Mouse (Mus musculus): Measurements from ENCODE around the gene Lck. TPM values are rescaled to one million over a fixed set of nuclear protein-coding genes. Genes with fewer than 3 reads are reported as not detected.
"Not testable (repeated sequence)": the region's sequence is repeated elsewhere in the genome, so short reads cannot be mapped to it uniquely, and the experiment has no call there.

The Lck gene
- total and polyA plus RNA-seq, 3 experiments: 2.7 to 6.9 TPM; not detected in 1

DNA sequence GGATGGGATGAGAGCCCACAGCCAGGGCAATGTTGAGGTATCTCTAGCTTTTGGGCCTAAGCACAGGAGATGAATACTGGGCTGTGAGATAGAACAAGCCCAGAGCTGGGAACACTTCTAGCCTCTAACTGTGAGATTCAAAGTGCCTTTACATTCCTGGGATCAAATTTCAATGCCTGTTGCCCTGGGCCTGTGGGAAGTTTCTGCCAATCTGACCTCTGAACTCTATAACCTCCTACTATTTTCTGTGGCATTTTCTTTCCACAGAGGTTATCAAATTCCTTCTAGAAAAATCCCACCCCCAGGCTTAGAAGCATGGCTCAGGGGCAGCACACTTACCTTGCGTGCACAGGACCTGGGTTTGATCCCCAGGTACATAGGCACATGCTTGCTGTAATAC is 23.1 kb downstream of the Lck start:
- Histone ChIP-seq H3K9me3 (replicated peaks; ENCODE audit: insufficient read depth, low read length) (no peaks in the 10 kb centered on the region), H3K9ac (ENCODE audit: control insufficient read depth, low read depth, low read length, poor library complexity, severe bottlenecking) (no peak overlapping the region), H3K4me1 (ENCODE audit: control insufficient read depth in 1 of 2, insufficient read depth in 2 of 2, low read length in 2 of 2) (peaks cover 8 to 18% of the 10 kb centered on the region in 2 experiments), H3K4me3 (ENCODE audit: control insufficient read depth in 1 of 2, insufficient read depth in 1 of 2, low read depth in 2 of 2, low read length in 2 of 2) (no peak overlapping the region), H3K27me3 (ENCODE audit: control insufficient read depth in 1 of 2, insufficient read depth in 2 of 2, low read length in 2 of 2) (no peaks in the 10 kb centered on the region), H3K27ac (ENCODE audit: control insufficient read depth, low read depth, low read length) (no peak overlapping the region), H3K79me2 (ENCODE audit: control insufficient read depth, insufficient read depth, low read length, poor library complexity) (no peaks in the 10 kb centered on the region), H3K36me3 (ENCODE audit: control insufficient read depth in 1 of 2, insufficient read depth in 2 of 2, low read length in 2 of 2) (peaks cover 0 to 19% of the 10 kb centered on the region in 2 experiments; a peak in 2 of 4 replicates)
- no peak for DNase-seq (ENCODE audit: low read depth, low spot score)
- TF ChIP-seq POLR2A (IDR thresholded peaks at IDR 0.05; ENCODE audit: control insufficient read depth in 1 of 2, insufficient read depth in 1 of 2, low read depth in 1 of 2, low read length in 2 of 2, poor library complexity in 1 of 2) (no peak), POLR2AphosphoS2 (IDR thresholded peaks at IDR 0.05; ENCODE audit: low read length) (no peak), JUND (IDR thresholded peaks at IDR 0.05; ENCODE audit: low read depth, low read length) (no peak)

DNA sequence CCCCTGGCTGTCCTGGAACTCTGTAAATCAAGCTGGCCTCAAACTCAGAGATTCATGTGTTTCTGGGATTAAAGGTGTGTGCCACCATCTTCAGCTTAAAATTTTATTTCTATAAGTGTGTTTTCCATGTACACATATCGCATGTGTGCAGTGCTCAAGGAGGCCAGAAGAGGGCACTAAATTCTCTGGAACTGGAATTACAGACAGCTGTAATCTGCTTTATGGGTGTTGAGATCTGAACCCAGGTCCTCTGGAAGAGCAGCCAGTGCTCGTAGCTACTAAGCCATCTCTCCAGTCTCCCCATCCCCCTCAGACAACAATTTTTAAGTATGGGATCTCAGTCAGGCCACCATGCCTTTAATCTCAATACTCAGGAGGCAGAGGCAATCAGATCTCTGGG is 24.1 kb downstream of the Lck start:
- Histone ChIP-seq H3K9me3 (replicated peaks; ENCODE audit: insufficient read depth, low read length) (no peaks in the 10 kb centered on the region), H3K27ac (ENCODE audit: control insufficient read depth, low read depth, low read length) (no peak overlapping the region), H3K9ac (ENCODE audit: control insufficient read depth, low read depth, low read length, poor library complexity, severe bottlenecking) (no peak overlapping the region), H3K4me3 (ENCODE audit: control insufficient read depth in 1 of 2, insufficient read depth in 1 of 2, low read depth in 2 of 2, low read length in 2 of 2) (no peak overlapping the region), H3K36me3 (ENCODE audit: control insufficient read depth in 1 of 2, insufficient read depth in 2 of 2, low read length in 2 of 2) (peaks cover 0 to 17% of the 10 kb centered on the region in 2 experiments; a peak in 2 of 4 replicates), H3K4me1 (ENCODE audit: control insufficient read depth in 1 of 2, insufficient read depth in 2 of 2, low read length in 2 of 2) (peaks cover 8 to 14% of the 10 kb centered on the region in 2 experiments), H3K27me3 (ENCODE audit: control insufficient read depth in 1 of 2, insufficient read depth in 2 of 2, low read length in 2 of 2) (no peaks in the 10 kb centered on the region), H3K79me2 (ENCODE audit: control insufficient read depth, insufficient read depth, low read length, poor library complexity) (no peaks in the 10 kb centered on the region)
- TF ChIP-seq USF1 (IDR thresholded peaks at IDR 0.05; ENCODE audit: low read depth, low read length) (no peak), JUND (IDR thresholded peaks at IDR 0.05; ENCODE audit: low read depth, low read length) (no peak), ZNF384 (IDR thresholded peaks at IDR 0.05; ENCODE audit: low read depth, low read length) (0 out of 2 replicates have a peak, but pooled peaks have one; percentile 41), UBTF (IDR thresholded peaks at IDR 0.05; ENCODE audit: borderline replicate concordance, insufficient read depth, low read depth, low read length) (no peak), MYC (IDR thresholded peaks at IDR 0.05; ENCODE audit: low read depth, low read length) (no peak), RAD21 (IDR thresholded peaks at IDR 0.05; ENCODE audit: low read depth, low read length) (peak; percentile 40), ZC3H11A (IDR thresholded peaks at IDR 0.05; ENCODE audit: low read depth, low read length) (0 out of 2 replicates have a peak, but pooled peaks have one; percentile 17), SMC3 (IDR thresholded peaks at IDR 0.05; ENCODE audit: low read depth, low read length) (peak; percentile 47), RCOR1 (IDR thresholded peaks at IDR 0.05; ENCODE audit: low read depth, low read length) (no peak), CTCF (IDR thresholded peaks at IDR 0.05 in 2 of 3, conservative IDR thresholded peaks at IDR 0.05 in 1 of 3; ENCODE audit: control insufficient read depth in 1 of 3, insufficient read depth in 1 of 3, low read depth in 2 of 3, low read length in 3 of 3, poor library complexity in 1 of 3, severe bottlenecking in 1 of 3) (peak; percentile 36 to 69 (median 63))
- DNase-seq (ENCODE audit: low read depth, low spot score): peak; percentile 69

DNA sequence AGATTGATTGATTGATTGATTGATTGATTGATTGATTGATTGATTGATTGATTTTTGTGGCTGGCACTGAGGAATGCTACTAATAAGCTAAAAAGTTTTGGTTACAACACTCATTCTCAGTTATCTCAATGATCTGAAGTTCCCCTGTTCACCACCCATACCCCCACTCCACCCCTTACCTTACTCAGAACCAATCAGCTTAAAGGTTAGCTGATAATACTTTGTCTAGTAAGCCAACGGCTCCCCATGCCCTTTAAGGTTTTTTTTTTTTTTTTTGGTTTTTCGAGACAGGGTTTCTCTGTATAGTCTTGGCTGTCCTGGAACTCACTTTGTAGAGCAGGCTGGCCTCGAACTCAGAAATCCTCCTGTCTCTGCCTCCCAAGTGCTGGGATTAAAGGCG is 25.8 kb downstream of the Lck start:
- H3K79me2 ChIP-seq (ENCODE audit: control insufficient read depth, insufficient read depth, low read length, poor library complexity); H3K4me3 ChIP-seq (ENCODE audit: control insufficient read depth in 1 of 2, insufficient read depth in 1 of 2, low read depth in 2 of 2, low read length in 2 of 2); H3K9me3 ChIP-seq (replicated peaks; ENCODE audit: insufficient read depth, low read length); H3K27me3 ChIP-seq (ENCODE audit: control insufficient read depth in 1 of 2, insufficient read depth in 2 of 2, low read length in 2 of 2): not testable (repeated sequence)
- Histone ChIP-seq H3K9ac (ENCODE audit: control insufficient read depth, low read depth, low read length, poor library complexity, severe bottlenecking) (0 out of 2 replicates have a peak overlapping the region, but pooled peaks have one; percentile 26), H3K27ac (ENCODE audit: control insufficient read depth, low read depth, low read length) (peak overlapping the region; percentile 83), H3K36me3 (ENCODE audit: control insufficient read depth in 1 of 2, insufficient read depth in 2 of 2, low read length in 2 of 2) (peaks cover 0 to 17% of the 10 kb centered on the region in 2 experiments; a peak in 2 of 4 replicates), H3K4me1 (ENCODE audit: control insufficient read depth in 1 of 2, insufficient read depth in 2 of 2, low read length in 2 of 2) (peaks cover 8 to 14% of the 10 kb centered on the region in 2 experiments)
- DNase-seq (ENCODE audit: low read depth, low spot score): peak; percentile 82
- TF ChIP-seq MYB (IDR thresholded peaks at IDR 0.05; ENCODE audit: low read depth, low read length) (0 out of 2 replicates have a peak, but pooled peaks have one; percentile 38), EP300 (IDR thresholded peaks at IDR 0.05; ENCODE audit: low read depth in 1 of 2, low read length in 2 of 2) (peak in 1 of 2 experiments; percentile 64; a peak in 2 of 4 replicates), SIN3A (IDR thresholded peaks at IDR 0.05; ENCODE audit: low read length) (peak; percentile 33; the same call in 1 of the 2 replicates), ZNF384 (IDR thresholded peaks at IDR 0.05; ENCODE audit: low read depth, low read length) (peak; percentile 93), ETS1 (IDR thresholded peaks at IDR 0.05; ENCODE audit: low read depth, low read length) (peak; percentile 47; the same call in 1 of the 2 replicates)
